Mouse (Mus musculus): ENCODE results near the gene Gm49339.
"Not testable (repeated sequence)": the region's sequence is repeated elsewhere in the genome, so short reads cannot be mapped to it uniquely, and the experiment has no call there.

Gm49339 gene

DNA sequence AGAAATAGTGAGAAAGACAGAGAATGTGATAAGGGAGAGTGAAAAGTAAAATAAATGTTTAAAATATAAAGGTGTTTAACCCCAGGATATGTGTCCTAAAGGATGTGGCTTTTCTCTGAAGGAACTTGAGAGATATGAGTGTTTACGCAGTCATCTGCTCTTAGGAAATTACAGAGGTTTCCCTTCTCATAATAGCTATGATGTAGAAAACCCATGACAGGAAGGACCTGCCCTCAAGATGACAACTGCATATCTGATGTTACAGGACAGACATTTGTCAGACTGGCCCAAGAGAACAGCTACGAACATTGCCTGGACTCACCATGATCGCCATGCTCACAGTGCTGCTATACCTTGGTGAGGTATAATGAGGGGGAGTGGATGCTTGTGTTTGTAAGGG is at the start of gene Gm49339, which contains the start of gene Lilr4b:
Gene Gm49339, plus strand, starts transcription at position 216 of the 400 bp plus-strand sequence.
Gene Lilr4b, plus strand, starts transcription at position 236 of the 400 bp plus-strand sequence.
- not testable (repeated sequence) for DNase-seq

DNA sequence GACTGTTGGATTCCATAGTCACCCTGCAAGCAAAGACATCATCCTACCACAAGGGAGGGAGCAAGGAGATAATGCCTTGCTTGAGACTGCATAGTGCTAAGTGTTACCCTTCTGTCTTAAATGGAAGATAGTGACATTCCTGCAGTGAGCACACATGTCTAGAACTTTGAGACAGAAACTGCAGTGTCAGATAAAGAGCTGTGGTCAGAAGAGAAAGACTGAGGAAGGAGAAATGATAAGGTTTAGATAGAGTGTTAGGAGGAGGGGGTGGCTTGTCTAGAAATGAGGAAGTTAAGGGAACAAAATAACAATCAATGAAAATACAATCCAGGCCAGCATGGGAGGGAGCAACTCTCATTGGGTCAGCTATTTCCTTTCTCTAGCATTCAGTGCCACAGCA is 47.5 kb upstream of the Gm49339 start:
- no peak for DNase-seq

DNA sequence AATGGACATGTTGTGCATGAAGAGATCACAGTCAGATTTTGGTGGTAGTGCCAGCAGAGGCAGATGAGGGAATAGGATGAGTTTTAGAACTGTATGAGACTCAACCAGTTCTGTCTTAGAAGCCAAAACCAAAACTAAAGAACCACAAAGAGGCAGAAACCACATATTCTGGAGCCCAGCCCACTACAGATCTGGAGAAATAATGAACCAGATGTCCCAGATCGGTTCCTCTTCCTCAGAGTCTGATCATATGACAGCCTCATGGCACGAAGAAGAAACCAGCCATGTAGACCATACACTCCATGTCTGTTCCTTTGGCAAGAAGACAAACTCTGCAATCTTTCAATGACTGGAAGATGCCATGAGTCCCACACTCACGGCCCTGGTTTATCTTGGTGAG is 44.7 kb upstream of the Gm49339 start:
- DNase-seq: no peak

DNA sequence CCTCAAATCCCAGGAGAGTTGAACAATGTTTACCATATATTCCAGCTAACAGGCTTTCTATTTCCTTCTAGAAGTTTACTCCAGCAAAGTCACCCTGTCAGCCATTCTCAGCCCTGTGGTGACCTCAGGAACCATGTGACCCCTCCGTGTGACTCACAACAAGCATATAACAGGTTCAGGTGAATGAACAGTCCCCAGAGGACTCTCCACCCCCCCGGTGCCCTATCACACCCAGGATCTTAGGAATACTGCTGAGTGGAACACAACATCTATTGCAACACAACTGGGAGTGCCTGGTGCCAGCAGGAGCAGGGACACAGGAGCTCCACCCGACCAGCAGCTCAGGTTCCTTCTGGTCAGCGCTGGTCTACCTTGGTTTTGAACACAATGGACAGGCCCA is 28.8 kb upstream of the Gm49339 start:
- DNase-seq: no peak

DNA sequence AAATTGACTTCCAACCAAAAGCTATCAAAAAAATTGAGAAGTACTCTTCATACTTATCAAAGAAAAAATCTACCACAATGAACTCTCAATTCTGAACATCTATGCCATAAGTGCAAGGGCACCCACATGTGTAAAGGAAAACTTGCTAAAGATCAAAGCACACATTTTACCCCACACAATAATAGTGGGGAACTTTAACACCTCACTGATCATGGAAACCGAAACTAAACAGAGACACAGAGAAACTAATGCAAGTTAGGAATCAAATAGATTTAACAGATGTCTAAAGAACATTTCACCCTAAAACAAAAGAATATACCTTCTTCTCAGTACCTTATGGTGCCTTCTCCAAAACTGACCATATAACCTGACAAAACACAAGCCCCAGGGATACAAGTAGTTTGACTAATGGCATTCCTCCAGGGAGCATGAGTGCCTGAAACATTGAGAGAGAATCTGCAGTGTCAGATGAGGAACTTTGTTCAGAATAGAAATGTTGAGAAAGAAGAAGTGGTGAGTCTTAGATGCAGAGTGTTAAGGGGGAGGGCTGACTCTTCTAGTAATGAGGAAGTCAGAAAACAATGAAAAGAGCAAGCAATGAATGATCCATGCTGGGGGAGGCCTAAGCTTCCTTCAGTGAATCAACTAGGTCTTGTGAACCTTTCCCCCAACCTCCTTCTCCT is 26.7 kb upstream of the Gm49339 start:
- DNase-seq: no peak

DNA sequence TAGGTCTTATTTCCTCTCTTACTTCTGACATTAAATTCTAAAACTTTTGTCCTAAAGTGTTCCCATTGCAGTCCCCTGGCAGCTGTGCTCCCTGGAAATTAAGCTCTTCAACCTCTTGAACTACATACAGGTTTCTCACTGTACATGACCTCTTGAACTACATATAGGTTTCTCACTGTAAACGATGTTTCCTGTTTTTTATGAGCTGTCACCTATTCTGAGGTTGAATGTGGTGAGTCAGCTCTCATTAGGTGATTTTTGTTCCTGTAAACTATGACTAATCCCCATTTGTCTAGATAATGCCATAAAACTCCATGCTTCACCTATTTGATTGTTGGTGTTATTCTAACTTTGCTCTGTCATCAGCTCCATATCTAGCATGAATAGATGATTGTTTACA is 26.0 kb upstream of the Gm49339 start:
- DNase-seq: no peak

DNA sequence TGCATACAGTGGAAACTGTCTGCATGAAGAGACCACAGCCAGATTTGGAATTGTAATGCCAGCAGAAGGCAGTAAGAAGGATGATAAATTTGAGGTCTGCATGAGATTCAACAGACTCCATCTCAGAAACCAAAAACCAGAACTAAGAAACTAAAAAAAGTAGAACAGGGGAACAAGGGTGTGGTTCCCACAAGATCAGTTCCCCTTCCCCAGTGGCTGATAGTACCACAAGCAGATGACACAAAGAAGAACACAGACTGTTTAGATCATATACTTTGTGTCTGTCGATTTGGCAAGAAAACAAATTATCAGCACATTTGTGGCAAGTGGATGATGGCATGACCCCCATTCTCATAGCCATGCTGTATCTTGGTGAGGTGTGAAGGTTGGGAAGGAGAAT is 24.6 kb upstream of the Gm49339 start:
- no peak for DNase-seq

DNA sequence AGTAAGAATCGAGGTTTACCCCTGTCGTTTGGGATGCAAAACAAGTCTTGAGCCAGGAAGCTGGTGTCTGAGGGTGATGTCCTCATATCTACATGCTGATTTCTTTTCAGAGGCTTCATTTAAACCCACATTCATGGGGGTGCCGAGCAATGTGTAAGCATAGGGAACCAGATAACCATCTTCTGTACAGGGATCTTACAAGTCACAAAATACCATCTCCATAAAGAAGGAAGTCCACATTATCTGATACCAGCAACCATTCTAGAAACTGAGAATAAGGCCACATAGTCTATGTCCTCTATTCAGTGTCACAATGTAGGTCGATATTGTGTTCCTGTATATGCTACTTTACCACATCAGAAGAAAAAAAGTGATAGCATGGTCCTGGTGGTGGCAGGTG is 24.0 kb upstream of the Gm49339 start:
- no peak for DNase-seq

DNA sequence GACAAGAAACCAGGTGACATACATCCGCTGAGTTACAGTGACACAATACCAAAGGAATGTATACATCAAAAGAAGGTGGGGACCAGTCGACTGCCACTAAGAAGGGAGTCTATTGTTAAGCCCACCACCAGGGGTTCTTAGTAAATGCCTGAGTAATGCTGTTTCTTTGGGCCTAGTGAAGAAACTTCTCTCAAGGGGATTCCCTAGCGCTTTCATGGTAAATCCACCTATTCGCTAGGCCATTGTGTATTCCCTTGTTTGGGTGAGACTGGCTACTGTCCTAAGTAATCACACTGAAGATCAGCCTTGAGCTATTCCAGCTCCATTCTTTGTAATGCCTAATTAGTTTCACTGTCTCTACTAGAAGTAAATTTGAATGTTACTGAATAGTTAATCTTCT is 16.6 kb upstream of the Gm49339 start:
- DNase-seq: not testable (repeated sequence)

DNA sequence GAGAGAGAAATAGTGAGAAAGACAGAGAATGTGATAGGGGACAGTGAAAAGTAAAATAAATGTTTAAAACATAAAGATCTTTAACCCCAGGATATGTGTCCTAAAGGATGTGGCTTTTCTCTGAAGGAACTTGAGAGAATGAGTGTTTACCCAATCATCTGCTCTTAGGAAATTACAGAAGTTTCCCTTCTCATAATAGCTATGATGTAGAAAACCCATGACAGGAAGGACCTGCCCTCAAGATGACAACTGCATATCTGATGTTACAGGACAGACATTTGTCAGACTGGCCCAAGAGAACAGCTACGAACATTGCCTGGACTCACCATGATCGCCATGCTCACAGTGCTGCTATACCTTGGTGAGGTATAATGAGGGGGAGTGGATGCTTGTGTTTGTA is 10.3 kb downstream of the Gm49339 start, which contains the start of gene Lilrb4a:
Gene Lilrb4a, plus strand, starts transcription at position 266 of the 400 bp plus-strand sequence.
- not testable (repeated sequence) for DNase-seq

DNA sequence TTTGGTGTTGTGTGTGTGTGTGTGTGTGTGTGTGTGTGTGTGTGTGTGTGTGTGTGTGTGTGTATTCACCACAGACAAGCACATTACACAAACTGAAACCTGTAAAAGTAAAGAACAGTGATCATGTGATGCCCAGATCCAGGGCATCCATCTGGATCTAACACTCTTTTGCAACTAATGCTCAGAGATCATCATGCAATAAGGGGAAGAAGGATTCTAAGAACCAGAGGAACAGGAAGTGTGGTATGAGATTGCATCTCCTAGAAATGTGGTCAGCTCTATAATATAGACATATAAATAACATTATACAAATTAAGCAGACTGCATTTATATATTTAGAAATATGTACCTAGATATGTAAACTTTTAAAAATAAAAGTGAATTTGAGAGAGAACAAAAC is 39.6 kb downstream of the Gm49339 start:
- no peak for DNase-seq

DNA sequence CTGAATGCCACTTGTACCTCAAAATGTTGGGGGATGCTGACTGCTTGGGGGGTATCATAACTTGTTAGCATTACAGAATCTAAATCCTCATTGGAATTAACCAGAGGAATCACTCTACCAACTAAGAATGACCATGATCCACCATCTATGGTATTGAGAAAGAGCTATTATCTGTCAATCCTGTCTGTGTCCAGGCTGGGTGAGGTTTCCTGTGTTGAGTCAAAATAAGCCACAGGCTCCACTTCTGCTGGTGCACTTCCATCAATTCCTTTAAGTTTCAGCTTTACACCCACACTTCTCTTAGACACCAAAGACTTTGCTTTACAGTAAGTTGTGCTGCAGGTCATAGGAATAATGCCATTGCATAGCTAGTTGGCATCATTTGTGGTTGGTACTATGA is 41.0 kb downstream of the Gm49339 start:
- DNase-seq: no peak

DNA sequence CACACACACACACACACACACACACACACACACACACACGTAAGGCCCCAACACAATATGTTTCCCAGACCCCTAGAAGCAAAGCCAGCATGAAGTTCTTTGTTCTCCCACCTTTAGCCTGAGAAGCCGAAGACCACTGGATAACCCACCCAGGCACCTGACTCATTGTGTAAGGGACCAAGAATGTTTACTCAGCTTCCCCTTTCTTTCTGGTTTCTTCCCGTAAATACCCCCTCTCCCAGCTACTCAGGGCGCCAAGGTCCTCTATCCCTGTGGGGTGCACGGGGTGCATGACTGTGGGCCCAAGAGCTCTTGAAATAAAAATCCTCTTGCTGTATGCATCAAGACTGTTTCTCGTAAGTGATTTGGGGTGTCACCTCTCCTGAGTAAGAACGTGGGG is 45.7 kb downstream of the Gm49339 start:
- no peak for DNase-seq

DNA sequence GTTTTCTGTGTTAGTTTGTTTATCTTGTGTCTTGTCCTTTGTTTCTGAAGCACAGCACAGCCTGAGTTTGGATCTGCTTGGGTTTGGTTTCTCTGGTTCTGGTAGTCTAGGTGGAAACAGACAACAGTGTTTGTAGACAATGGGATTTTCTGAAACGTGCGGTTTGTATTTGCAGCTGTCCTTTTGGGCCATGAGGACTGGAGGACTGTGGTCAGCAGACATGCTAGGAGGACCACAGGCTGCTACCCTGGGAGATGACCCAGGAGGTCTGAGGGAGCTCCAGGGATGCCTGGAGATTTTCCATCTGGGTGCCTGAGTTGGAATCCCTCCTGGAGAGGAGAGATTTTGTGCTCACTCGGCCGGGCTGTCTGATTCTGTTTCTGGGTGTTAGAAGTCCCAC is 46.2 kb downstream of the Gm49339 start:
- DNase-seq: no peak

DNA sequence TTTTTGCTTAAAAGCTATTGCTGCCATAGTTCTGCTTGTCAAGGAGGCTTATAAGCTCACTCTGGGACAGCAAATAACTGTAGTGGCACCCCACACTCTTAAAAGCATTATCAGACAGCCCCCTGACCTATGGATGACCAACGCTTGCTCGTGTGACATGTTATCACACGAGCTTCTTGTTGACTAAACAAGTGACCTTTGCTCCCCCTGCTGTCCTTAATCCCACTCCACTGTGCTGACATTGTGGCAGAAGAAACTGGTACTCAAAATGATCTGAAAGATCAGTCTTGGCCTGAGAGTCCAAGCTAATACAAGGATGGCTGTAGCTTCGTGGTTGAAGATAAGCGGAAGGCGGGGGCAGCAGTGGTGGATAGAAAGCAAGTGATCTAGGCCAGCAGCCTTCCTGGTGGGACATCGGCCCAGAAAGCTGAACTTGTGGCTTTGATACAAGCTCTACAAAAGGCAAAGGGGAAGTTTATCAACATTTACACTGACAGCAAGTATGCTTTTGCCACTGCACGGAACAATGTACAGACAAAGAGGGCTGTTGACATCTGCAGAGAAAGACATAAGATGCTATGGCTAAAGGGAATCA is 48.5 kb downstream of the Gm49339 start:
- DNase-seq: no peak

DNA sequence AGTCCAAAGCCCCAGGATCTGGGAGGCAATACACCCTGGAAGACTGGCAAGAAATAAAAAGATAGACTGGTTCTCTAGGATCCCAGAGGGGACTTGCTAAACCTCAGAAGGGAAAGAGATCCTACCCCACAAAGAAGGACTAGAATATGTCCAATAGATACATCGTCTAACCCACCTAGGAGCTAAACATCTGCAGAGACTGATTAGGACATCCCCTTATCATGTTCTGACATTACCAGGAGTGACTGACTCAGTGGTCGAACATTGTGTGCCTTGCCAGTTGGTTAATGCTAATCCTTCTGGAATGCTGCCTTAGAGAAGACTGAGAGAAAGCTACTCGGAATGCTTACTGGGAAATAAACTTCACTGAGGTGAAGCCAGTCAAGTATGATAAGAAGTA is 49.1 kb downstream of the Gm49339 start:
- no peak for DNase-seq

DNA sequence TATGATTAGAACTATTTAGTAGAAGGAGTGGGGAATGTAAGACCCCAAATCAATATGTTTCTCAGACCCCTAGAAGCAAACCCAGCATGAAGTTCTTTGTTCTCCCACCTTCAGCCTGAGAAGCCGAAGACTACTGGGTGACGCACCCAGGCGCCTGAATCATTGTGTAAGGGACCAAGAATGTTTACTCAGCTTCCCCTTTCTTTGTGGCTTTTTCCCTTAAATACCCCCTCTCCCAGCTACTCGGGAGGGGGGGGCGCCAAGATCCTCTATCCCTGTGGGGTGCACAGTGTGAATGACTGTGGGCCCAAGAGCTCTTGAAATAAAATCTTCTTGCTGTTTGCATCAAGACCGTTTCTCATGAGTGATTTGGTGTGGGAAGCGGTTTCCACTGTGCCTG is 50.4 kb downstream of the Gm49339 start:
- DNase-seq: no peak
